Mouse (Mus musculus) stomach, embryonic 16.5 days (tissue): ENCODE results near the gene Nup210l. TPM values are rescaled to one million over a fixed set of nuclear protein-coding genes. Genes with fewer than 3 reads are reported as not detected.

Source experiments
- ATAC-seq: fragments of 200-750 bp; cut with Nextera tagmentation; 2 replicates; pipeline ENCODE4 v1.8.0; 2017; ENCODE audit warnings: moderate number of reproducible peaks, moderate TSS enrichment; ENCODE audit not compliant: insufficient read depth, low FRiP score
- H3K27ac ChIP-seq: fragments of 300-500 bp; sonication (generic); 2 replicates; pipeline ENCODE4 v1.5.1; 2014; ENCODE audit warnings: low read length
- H3K27me3 ChIP-seq: fragments of 300-500 bp; sonication (generic); 2 replicates; pipeline ENCODE4 v1.6.1; 2014; ENCODE audit warnings: low read length, control low read depth, mixed read lengths; ENCODE audit not compliant: control insufficient read depth, insufficient read depth
- H3K36me3 ChIP-seq: fragments of 300-500 bp; sonication (generic); 2 replicates; pipeline ENCODE4 v1.6.1; 2014; ENCODE audit warnings: low read length; ENCODE audit not compliant: control insufficient read depth, insufficient read depth
- H3K4me1 ChIP-seq: fragments of 300-500 bp; sonication (generic); 2 replicates; pipeline ENCODE4 v1.6.1; 2014; ENCODE audit warnings: low read length, control low read depth, mixed read lengths; ENCODE audit not compliant: control insufficient read depth, insufficient read depth
- H3K4me2 ChIP-seq: fragments of 300-500 bp; sonication (generic); 2 replicates; pipeline ENCODE4 v1.6.1; 2014; ENCODE audit warnings: low read depth, low read length, mixed read lengths
- H3K4me3 ChIP-seq: fragments of 300-500 bp; sonication (generic); replicated peaks from 2 replicates; pipeline ENCODE4 v1.5.1; 2014; ENCODE audit warnings: mild to moderate bottlenecking, low read length
- H3K9ac ChIP-seq: fragments of 300-500 bp; sonication (generic); 2 replicates; pipeline ENCODE4 v1.6.1; 2014; ENCODE audit warnings: low read length
- H3K9me3 ChIP-seq: fragments of 300-500 bp; sonication (generic); replicated peaks from 2 replicates; pipeline ENCODE4 v1.6.1; 2016; ENCODE audit warnings: low read length, control low read depth; ENCODE audit not compliant: control insufficient read depth
- WGBS: fragments of 180-500 bp; shearing (Covaris S2); extraction: QIAGEN DNeasy Blood & Tissue Kit; methylation state at CpG from one replicate; pipeline ENCODE4 v1.1.7; 2014; 5-methylcytosine and 5-hydroxymethylcytosine counted together
- polyA plus RNA-seq: library from polyadenylated mRNA; unstranded; fragments of >200 nt; fragmentation: Nextera tagmentation; extraction: Ambion mirVana; gene quantifications from 2 replicates; pipeline ENCODE4 v1.2.1, GENCODE M21; 2015

The Nup210l gene
- polyA plus RNA-seq, 1 experiment from 2014 or later, result 0.28 TPM

- no peak overlapping the region for H3K4me2 ChIP-seq
- no peaks in the 10 kb centered on the region for H3K36me3 ChIP-seq
- WGBS, result 77% methylated on average over 9 of the region's 9 CpGs
- no peak overlapping the region for H3K27ac ChIP-seq
- H3K27me3 ChIP-seq, result no peaks in the 10 kb centered on the region
- no peak overlapping the region for H3K9ac ChIP-seq
- no peak overlapping the region for H3K4me3 ChIP-seq
- H3K9me3 ChIP-seq, result no peaks in the 10 kb centered on the region
- H3K4me1 ChIP-seq, result no peaks in the 10 kb centered on the region; the same call in 1 of the 2 replicates
- no peak for ATAC-seq
Measured at GRCm38 (mm10) chr3:90159757-90160156, 55.8 kb downstream of the Nup210l start.

- Histone ChIP-seq H3K4me1 (no peaks in the 10 kb centered on the region), H3K9me3 (no peaks in the 10 kb centered on the region), H3K9ac (no peak overlapping the region), H3K27me3 (no peaks in the 10 kb centered on the region), H3K4me2 (no peak overlapping the region), H3K36me3 (no peaks in the 10 kb centered on the region), H3K4me3 (no peak overlapping the region), H3K27ac (no peak overlapping the region)
- 71% methylated on average over 3 of the region's 3 CpGs for WGBS
- no peak for ATAC-seq
Measured at GRCm38 (mm10) chr3:90161541-90161940, 57.6 kb downstream of the Nup210l start.

- Histone ChIP-seq H3K4me3 (no peak overlapping the region), H3K27ac (no peak overlapping the region), H3K4me1 (no peaks in the 10 kb centered on the region), H3K36me3 (no peaks in the 10 kb centered on the region), H3K9me3 (no peaks in the 10 kb centered on the region), H3K27me3 (no peaks in the 10 kb centered on the region), H3K4me2 (no peak overlapping the region), H3K9ac (no peak overlapping the region)
- no peak for ATAC-seq
- 60% methylated on average over 3 of the region's 3 CpGs for WGBS
Measured at GRCm38 (mm10) chr3:90179566-90179965, 75.6 kb downstream of the Nup210l start.

- no peak for ATAC-seq
- WGBS, result 61% methylated on average over 3 of the region's 3 CpGs
Measured at GRCm38 (mm10) chr3:90183581-90183980, 79.6 kb downstream of the Nup210l start.

GRCm38 (mm10) chr3:90190859-90191510 lies 87.1 kb downstream of the Nup210l start:
- H3K27me3 ChIP-seq, result no peaks in the 10 kb centered on the region
- no peaks in the 10 kb centered on the region for H3K36me3 ChIP-seq
- no peaks in the 10 kb centered on the region for H3K9me3 ChIP-seq
- WGBS, result 61% methylated on average over 11 of the region's 11 CpGs
- H3K4me3 ChIP-seq, result no peak overlapping the region
- no peak overlapping the region for H3K9ac ChIP-seq
- no peak for ATAC-seq
- no peaks in the 10 kb centered on the region for H3K4me1 ChIP-seq
- no peak overlapping the region for H3K4me2 ChIP-seq
- H3K27ac ChIP-seq, result no peak overlapping the region

More at GRCm38 (mm10) chr3:90183581-90183980, 79.6 kb downstream of the Nup210l start:
- Histone ChIP-seq H3K36me3 (no peaks in the 10 kb centered on the region), H3K9ac (no peak overlapping the region), H3K4me1 (no peaks in the 10 kb centered on the region), H3K4me3 (no peak overlapping the region), H3K4me2 (no peak overlapping the region), H3K9me3 (no peaks in the 10 kb centered on the region), H3K27ac (no peak overlapping the region), H3K27me3 (no peaks in the 10 kb centered on the region)

GRCm38 (mm10) chr3:90194759-90195158 lies 90.8 kb downstream of the Nup210l start:
- Histone ChIP-seq H3K9me3 (no peaks in the 10 kb centered on the region), H3K4me2 (no peak overlapping the region), H3K27me3 (no peaks in the 10 kb centered on the region), H3K4me1 (no peaks in the 10 kb centered on the region), H3K36me3 (no peaks in the 10 kb centered on the region), H3K9ac (no peak overlapping the region), H3K27ac (no peak overlapping the region), H3K4me3 (no peak overlapping the region)
- ATAC-seq, result no peak
- WGBS, result 51% methylated on average over 4 of the region's 4 CpGs

- no peak for ATAC-seq
- Histone ChIP-seq H3K9ac (no peak overlapping the region), H3K9me3 (no peaks in the 10 kb centered on the region), H3K36me3 (no peaks in the 10 kb centered on the region), H3K27me3 (no peaks in the 10 kb centered on the region), H3K4me1 (no peaks in the 10 kb centered on the region), H3K4me3 (no peak overlapping the region), H3K4me2 (no peak overlapping the region), H3K27ac (no peak overlapping the region)
- 71% methylated on average over 1 of the region's 1 CpGs for WGBS
Measured at GRCm38 (mm10) chr3:90195644-90196043, 91.7 kb downstream of the Nup210l start.

- no peak overlapping the region for H3K4me2 ChIP-seq
- no peak overlapping the region for H3K9ac ChIP-seq
- no peaks in the 10 kb centered on the region for H3K4me1 ChIP-seq
- H3K4me3 ChIP-seq, result no peak overlapping the region
- no peak overlapping the region for H3K27ac ChIP-seq
- WGBS, result 58% methylated on average over 1 of the region's 1 CpGs
- no peak for ATAC-seq
- no peaks in the 10 kb centered on the region for H3K36me3 ChIP-seq
- H3K9me3 ChIP-seq, result no peaks in the 10 kb centered on the region
- H3K27me3 ChIP-seq, result no peaks in the 10 kb centered on the region
Measured at GRCm38 (mm10) chr3:90197548-90197947, 93.6 kb downstream of the Nup210l start.

GRCm38 (mm10) chr3:90202884-90203283 lies 99.0 kb downstream of the Nup210l start:
- Histone ChIP-seq H3K4me1 (no peaks in the 10 kb centered on the region), H3K9me3 (no peaks in the 10 kb centered on the region), H3K4me2 (no peak overlapping the region), H3K4me3 (no peak overlapping the region), H3K36me3 (0 out of 2 replicates have a peak, but pooled peaks cover 2% of the 10 kb centered on the region), H3K9ac (no peak overlapping the region), H3K27ac (no peak overlapping the region), H3K27me3 (no peaks in the 10 kb centered on the region)
- 43% methylated on average over 1 of the region's 1 CpGs for WGBS
- no peak for ATAC-seq
